Mouse (Mus musculus): ENCODE measurements around the gene Olfr307. TPM values are rescaled to one million over a fixed set of nuclear protein-coding genes. Genes with fewer than 3 reads are reported as not detected.
"Not testable (repeated sequence)": the region's sequence is repeated elsewhere in the genome, so short reads cannot be mapped to it uniquely, and the experiment has no call there.

Olfr307 gene
- not detected in 2 replicates for polyA plus RNA-seq (2015; fragmentation: Nextera tagmentation; extraction: Ambion mirVana)

- ATAC-seq: no peak
- no peak for TF ChIP-seq CTCF (IDR thresholded peaks at IDR 0.05; ENCODE audit: low read depth)
- 75% methylated on average over 1 of the region's 1 CpGs for WGBS
- H3K9me3 ChIP-seq (ENCODE audit: control insufficient read depth): no peaks in the 10 kb centered on the region
- no peaks in the 10 kb centered on the region for H3K36me3 ChIP-seq (ENCODE audit: control insufficient read depth, insufficient read depth)
- H3K4me3 ChIP-seq (ENCODE audit: low read depth, low read length): no peak within 1 kb of the TSS
- H3K4me1 ChIP-seq (replicated peaks; ENCODE audit: control insufficient read depth, insufficient read depth, low read length): no peaks in the 10 kb centered on the region
- H3K27me3 ChIP-seq (replicated peaks; ENCODE audit: control insufficient read depth, insufficient read depth, low read length): no peaks in the 10 kb centered on the region
- no peak within 1 kb of the TSS for H3K9ac ChIP-seq (ENCODE audit: low read depth, low read length)
- no peak within 1 kb of the TSS for H3K4me2 ChIP-seq (replicated peaks; ENCODE audit: low read depth)
- no peak within 1 kb of the TSS for H3K27ac ChIP-seq (ENCODE audit: low read depth, low read length)
These were observed at the start of gene Olfr307 for GRCm38 (mm10) chr7:86337486-86337885. TSS of gene Olfr307 (minus strand) at chr7:86337586.

GRCm38 (mm10) chr7:86386558-86386957 is 49.2 kb upstream of the Olfr307 start, which contains the start of gene Olfr304:
TSS of gene Olfr304 (minus strand) at chr7:86386658.
- 48% methylated on average over 1 of the region's 1 CpGs for WGBS
- no peak for TF ChIP-seq CTCF (IDR thresholded peaks at IDR 0.05; ENCODE audit: low read depth)
- Histone ChIP-seq H3K36me3 (ENCODE audit: control insufficient read depth, insufficient read depth) (no peaks in the 10 kb centered on the region), H3K27ac (ENCODE audit: low read depth, low read length) (no peak within 1 kb of the TSS), H3K4me3 (ENCODE audit: low read depth, low read length) (no peak within 1 kb of the TSS), H3K27me3 (replicated peaks; ENCODE audit: control insufficient read depth, insufficient read depth, low read length) (no peaks in the 10 kb centered on the region), H3K4me1 (replicated peaks; ENCODE audit: control insufficient read depth, insufficient read depth, low read length) (no peaks in the 10 kb centered on the region), H3K4me2 (replicated peaks; ENCODE audit: low read depth) (no peak within 1 kb of the TSS), H3K9me3 (ENCODE audit: control insufficient read depth) (no peaks in the 10 kb centered on the region), H3K9ac (ENCODE audit: low read depth, low read length) (no peak within 1 kb of the TSS)
- ATAC-seq: no peak

- no peak overlapping the region for H3K4me2 ChIP-seq (replicated peaks; ENCODE audit: low read depth)
- H3K4me3 ChIP-seq (ENCODE audit: low read depth, low read length): no peak overlapping the region
- peak; percentile 36 for TF ChIP-seq CTCF (IDR thresholded peaks at IDR 0.05; ENCODE audit: low read depth)
- 64% methylated on average over 3 of the region's 3 CpGs for WGBS
- no peak overlapping the region for H3K9ac ChIP-seq (ENCODE audit: low read depth, low read length)
- H3K9me3 ChIP-seq (ENCODE audit: control insufficient read depth): no peaks in the 10 kb centered on the region
- H3K27ac ChIP-seq (ENCODE audit: low read depth, low read length): no peak overlapping the region
- H3K36me3 ChIP-seq (ENCODE audit: control insufficient read depth, insufficient read depth): no peaks in the 10 kb centered on the region
- no peaks in the 10 kb centered on the region for H3K4me1 ChIP-seq (replicated peaks; ENCODE audit: control insufficient read depth, insufficient read depth, low read length)
- no peaks in the 10 kb centered on the region for H3K27me3 ChIP-seq (replicated peaks; ENCODE audit: control insufficient read depth, insufficient read depth, low read length)
- ATAC-seq: no peak
These were observed 48.4 kb upstream of the Olfr307 start for GRCm38 (mm10) chr7:86385769-86386168.

GRCm38 (mm10) chr7:86366828-86367227 is 29.4 kb upstream of the Olfr307 start, which contains the start of gene Olfr305:
TSS of gene Olfr305 (minus strand) at chr7:86366928.
- Histone ChIP-seq H3K4me3 (ENCODE audit: low read depth, low read length) (no peak within 1 kb of the TSS), H3K9me3 (ENCODE audit: control insufficient read depth) (no peaks in the 10 kb centered on the region), H3K4me2 (replicated peaks; ENCODE audit: low read depth) (no peak within 1 kb of the TSS), H3K9ac (ENCODE audit: low read depth, low read length) (no peak within 1 kb of the TSS), H3K36me3 (ENCODE audit: control insufficient read depth, insufficient read depth) (no peaks in the 10 kb centered on the region), H3K4me1 (replicated peaks; ENCODE audit: control insufficient read depth, insufficient read depth, low read length) (no peaks in the 10 kb centered on the region), H3K27ac (ENCODE audit: low read depth, low read length) (no peak within 1 kb of the TSS), H3K27me3 (replicated peaks; ENCODE audit: control insufficient read depth, insufficient read depth, low read length) (no peaks in the 10 kb centered on the region)
- 84% methylated on average over 1 of the region's 1 CpGs for WGBS
- no peak for TF ChIP-seq CTCF (IDR thresholded peaks at IDR 0.05; ENCODE audit: low read depth)
- ATAC-seq: no peak

- H3K4me2 ChIP-seq (replicated peaks; ENCODE audit: low read depth); ATAC-seq; H3K36me3 ChIP-seq (ENCODE audit: control insufficient read depth, insufficient read depth); H3K4me3 ChIP-seq (ENCODE audit: low read depth, low read length); H3K9me3 ChIP-seq (ENCODE audit: control insufficient read depth); H3K27ac ChIP-seq (ENCODE audit: low read depth, low read length); H3K4me1 ChIP-seq (replicated peaks; ENCODE audit: control insufficient read depth, insufficient read depth, low read length); H3K9ac ChIP-seq (ENCODE audit: low read depth, low read length); H3K27me3 ChIP-seq (replicated peaks; ENCODE audit: control insufficient read depth, insufficient read depth, low read length): not testable (repeated sequence)
- 83% methylated on average over 9 of the region's 9 CpGs for WGBS
These were observed 8.9 kb upstream of the Olfr307 start for GRCm38 (mm10) chr7:86346296-86346695.

GRCm38 (mm10) chr7:86344253-86344652 is 6.9 kb upstream of the Olfr307 start:
- no peak overlapping the region for H3K4me2 ChIP-seq (replicated peaks; ENCODE audit: low read depth)
- ATAC-seq: no peak
- 64% methylated on average over 3 of the region's 3 CpGs for WGBS
- H3K27me3 ChIP-seq (replicated peaks; ENCODE audit: control insufficient read depth, insufficient read depth, low read length): no peaks in the 10 kb centered on the region
- H3K27ac ChIP-seq (ENCODE audit: low read depth, low read length): no peak overlapping the region
- H3K4me1 ChIP-seq (replicated peaks; ENCODE audit: control insufficient read depth, insufficient read depth, low read length): no peaks in the 10 kb centered on the region
- no peaks in the 10 kb centered on the region for H3K36me3 ChIP-seq (ENCODE audit: control insufficient read depth, insufficient read depth)
- no peak for TF ChIP-seq CTCF (IDR thresholded peaks at IDR 0.05; ENCODE audit: low read depth)
- H3K4me3 ChIP-seq (ENCODE audit: low read depth, low read length): no peak overlapping the region
- no peak overlapping the region for H3K9ac ChIP-seq (ENCODE audit: low read depth, low read length)
- no peaks in the 10 kb centered on the region for H3K9me3 ChIP-seq (ENCODE audit: control insufficient read depth)
